Mouse (Mus musculus) bone marrow macrophage, adult 2 months (primary cell): Measurements from ENCODE around the gene Mtmr1.

Source experiments
- CTCF ChIP-seq: IDR thresholded peaks from 2 replicates; pipeline ENCODE4 v1.5.1; 2012; ENCODE audit warnings: low read depth, mild to moderate bottlenecking, low read length, moderate library complexity
- POLR2A ChIP-seq: IDR thresholded peaks from 2 replicates; pipeline ENCODE4 v1.6.1; 2012; ENCODE audit warnings: mild to moderate bottlenecking, low read depth, low read length, borderline replicate concordance

DNA sequence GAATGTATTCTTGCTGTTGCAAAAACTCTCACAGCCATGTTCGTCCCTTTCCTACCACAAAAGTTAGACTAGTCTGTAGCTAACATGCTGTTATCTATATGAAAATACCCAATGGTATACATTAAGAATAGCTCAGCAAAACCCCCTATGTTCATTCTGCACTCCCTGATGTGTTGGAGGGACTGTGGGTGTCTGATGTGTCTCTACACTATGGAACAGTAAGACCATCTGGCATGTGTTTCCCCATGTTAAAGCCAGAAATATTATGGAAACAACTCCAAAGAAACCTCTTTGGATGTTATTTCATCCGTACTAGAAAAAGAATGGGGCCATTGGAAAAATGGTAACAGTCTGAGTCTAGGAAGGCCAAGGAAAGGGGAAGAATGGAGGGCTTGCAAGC is 71.0 kb downstream of the Mtmr1 start:
- TF ChIP-seq POLR2A (no peak), CTCF (no peak)
